Mouse (Mus musculus) frontal cortex, postnatal 14 days (tissue): ENCODE measurements around the gene Gm13889.

Experiments used
- DNase-seq, 2 experiments: peaks; one replicate each; pipeline ENCODE4 v3.0.0; 2022; ENCODE audit warnings: low spot score in 2 of 2

Gm13889 gene

GRCm38 (mm10) chr2:93958216-93958615 is 1.2 kb upstream of the Gm13889 start:
- no peak for DNase-seq

- no peak for DNase-seq
These were observed 779 bp upstream of the Gm13889 start for GRCm38 (mm10) chr2:93957785-93958175.

GRCm38 (mm10) chr2:93956331-93956801 is 635 bp downstream of the Gm13889 start:
- DNase-seq = peak; percentile 47 to 53

- no peak for DNase-seq
These were observed 1.1 kb downstream of the Gm13889 start for GRCm38 (mm10) chr2:93955886-93956285.

GRCm38 (mm10) chr2:93954781-93955578 is 2.0 kb downstream of the Gm13889 start:
- DNase-seq = no peak

GRCm38 (mm10) chr2:93953726-93954125 is 3.3 kb downstream of the Gm13889 start:
- no peak for DNase-seq

GRCm38 (mm10) chr2:93946976-93947375 is 10.0 kb downstream of the Gm13889 start:
- no peak for DNase-seq

GRCm38 (mm10) chr2:93944855-93945254 is 12.1 kb downstream of the Gm13889 start:
- no peak for DNase-seq

GRCm38 (mm10) chr2:93944099-93944498 is 12.9 kb downstream of the Gm13889 start:
- DNase-seq = no peak

- no peak for DNase-seq
These were observed 15.3 kb downstream of the Gm13889 start for GRCm38 (mm10) chr2:93941670-93942069.

- no peak for DNase-seq
These were observed 18.5 kb downstream of the Gm13889 start for GRCm38 (mm10) chr2:93938534-93938933.

- DNase-seq = no peak
These were observed 28.1 kb downstream of the Gm13889 start for GRCm38 (mm10) chr2:93928866-93929265.

GRCm38 (mm10) chr2:93927701-93928437 is 29.1 kb downstream of the Gm13889 start:
- DNase-seq = no peak

- no peak for DNase-seq
These were observed 30.9 kb downstream of the Gm13889 start for GRCm38 (mm10) chr2:93926141-93926540.

- DNase-seq = no peak
These were observed 37.9 kb downstream of the Gm13889 start for GRCm38 (mm10) chr2:93919093-93919492.

- DNase-seq = no peak
These were observed 43.4 kb downstream of the Gm13889 start for GRCm38 (mm10) chr2:93913552-93913951.

- peak in 1 of 2 experiments; percentile 27 for DNase-seq
These were observed 45.1 kb downstream of the Gm13889 start for GRCm38 (mm10) chr2:93911942-93912341.

- DNase-seq = no peak
These were observed 47.3 kb downstream of the Gm13889 start for GRCm38 (mm10) chr2:93909716-93910115.

GRCm38 (mm10) chr2:93907519-93908294 is 49.3 kb downstream of the Gm13889 start:
- DNase-seq = no peak

GRCm38 (mm10) chr2:93906316-93906715 is 50.7 kb downstream of the Gm13889 start:
- DNase-seq = no peak
